Mouse (Mus musculus) liver, postnatal 0 days (tissue): ENCODE measurements around the gene Foxn3. TPM values are rescaled to one million over a fixed set of nuclear protein-coding genes. Genes with fewer than 3 reads are reported as not detected.
A peak's percentile ranks its signal among the peaks of the same experiment; 100 is the strongest.

Source experiments
- ATAC-seq: fragments of 200-750 bp; cut with Nextera tagmentation; 2 replicates; pipeline ENCODE4 v1.8.0; 2017; ENCODE audit warnings: mild to moderate bottlenecking, moderate library complexity
- DNase-seq: peaks from one replicate; pipeline ENCODE4 v3.0.0-alpha.2; 2016
- H3K27ac ChIP-seq: fragments of 300-500 bp; sonication (generic); 2 replicates; pipeline ENCODE4 v1.5.1; 2014; ENCODE audit warnings: antibody characterized with exemption, moderate library complexity, mild to moderate bottlenecking, low read depth
- H3K27me3 ChIP-seq: fragments of 300-500 bp; sonication (generic); 2 replicates; pipeline ENCODE4 v1.6.1; 2014; ENCODE audit warnings: low read length, control low read depth, mixed read lengths; ENCODE audit not compliant: insufficient read depth
- H3K36me3 ChIP-seq: fragments of 300-500 bp; sonication (generic); replicated peaks from 2 replicates; pipeline ENCODE4 v1.6.1; 2014; ENCODE audit warnings: mild to moderate bottlenecking, control low read depth, low read length, moderate library complexity, mixed read lengths; ENCODE audit not compliant: insufficient read depth
- H3K4me1 ChIP-seq: fragments of 300-500 bp; sonication (generic); 2 replicates; pipeline ENCODE4 v1.6.1; 2014; ENCODE audit warnings: antibody characterized with exemption, mild to moderate bottlenecking, control low read depth; ENCODE audit not compliant: insufficient read depth
- H3K4me2 ChIP-seq: fragments of 300-500 bp; sonication (generic); 2 replicates; pipeline ENCODE4 v1.6.1; 2014; ENCODE audit warnings: low read depth, mild to moderate bottlenecking, low read length, moderate library complexity, mixed read lengths
- H3K4me3 ChIP-seq: fragments of 300-500 bp; sonication (generic); 2 replicates; pipeline ENCODE4 v1.5.1; 2014; ENCODE audit warnings: low read depth, low read length
- H3K9ac ChIP-seq: fragments of 300-500 bp; sonication (generic); replicated peaks from 2 replicates; pipeline ENCODE4 v1.6.1; 2014; ENCODE audit warnings: mild to moderate bottlenecking, moderate library complexity
- H3K9me3 ChIP-seq: fragments of 300-500 bp; sonication (generic); 2 replicates; pipeline ENCODE4 v1.6.1; 2016; ENCODE audit warnings: mild to moderate bottlenecking, control low read depth, low read length, mixed read lengths
- CTCF ChIP-seq: sonication (generic); IDR thresholded peaks from 2 replicates; pipeline ENCODE4 v1.5.1; 2016; ENCODE audit warnings: antibody characterized with exemption, low read depth
- EP300 ChIP-seq: IDR thresholded peaks from 2 replicates; pipeline ENCODE4 v1.6.1; 2016; ENCODE audit warnings: antibody characterized with exemption, low read depth, mild to moderate bottlenecking
- WGBS: fragments of 180-500 bp; shearing (Covaris S2); extraction: QIAGEN DNeasy Blood & Tissue Kit; methylation state at CpG from one replicate; pipeline ENCODE4 v1.1.7; 2014; ENCODE audit not compliant: insufficient replicate concordance; 5-methylcytosine and 5-hydroxymethylcytosine counted together
- polyA plus RNA-seq: library from polyadenylated mRNA; unstranded; fragments of >200 nt; fragmentation: Nextera tagmentation; extraction: Ambion mirVana; gene quantifications from 2 replicates; pipeline ENCODE4 v1.2.1, GENCODE M21; 2015

The Foxn3 gene
- polyA plus RNA-seq, 1 experiment from 2014 or later, result 31.2 TPM

DNA sequence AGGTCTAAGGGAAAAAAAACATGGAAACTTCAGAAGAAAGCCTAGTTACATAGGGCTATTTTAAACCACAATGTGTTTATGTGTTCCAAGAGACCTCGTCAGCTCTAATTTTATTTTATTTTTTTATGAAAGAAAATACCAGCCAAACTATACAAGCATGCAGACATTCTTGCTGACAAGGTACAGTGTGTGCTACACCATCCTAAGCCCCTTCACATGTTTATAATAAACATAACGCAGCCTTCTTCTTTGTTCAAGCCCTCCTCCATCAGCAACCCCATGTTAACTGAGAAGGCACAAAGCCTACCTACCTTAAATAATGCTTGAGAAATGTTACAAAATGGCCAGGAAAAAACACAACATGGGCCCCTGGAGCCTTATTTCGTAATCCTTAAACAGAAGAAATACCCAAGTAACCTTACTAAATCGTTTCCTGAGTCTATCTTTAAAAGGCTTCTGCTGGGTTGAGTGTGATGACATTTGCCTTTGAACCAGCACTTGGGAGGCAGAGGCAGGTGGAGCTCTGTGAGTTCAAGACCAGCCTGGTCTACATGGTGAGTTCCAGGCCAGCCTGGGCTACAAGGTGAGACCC is 74.3 kb downstream of the Foxn3 start:
- TF ChIP-seq EP300, result no peak
- TF ChIP-seq CTCF, result no peak
- Histone ChIP-seq H3K4me3 (no peak overlapping the region), H3K36me3 (no peaks in the 10 kb centered on the region), H3K4me1 (no peaks in the 10 kb centered on the region), H3K27ac (no peak overlapping the region), H3K27me3 (no peaks in the 10 kb centered on the region), H3K9me3 (no peaks in the 10 kb centered on the region), H3K9ac (no peak overlapping the region), H3K4me2 (no peak overlapping the region)
- ATAC-seq (no peak), DNase-seq (no peak)
- WGBS, result 65% methylated on average over 4 of the region's 4 CpGs

DNA sequence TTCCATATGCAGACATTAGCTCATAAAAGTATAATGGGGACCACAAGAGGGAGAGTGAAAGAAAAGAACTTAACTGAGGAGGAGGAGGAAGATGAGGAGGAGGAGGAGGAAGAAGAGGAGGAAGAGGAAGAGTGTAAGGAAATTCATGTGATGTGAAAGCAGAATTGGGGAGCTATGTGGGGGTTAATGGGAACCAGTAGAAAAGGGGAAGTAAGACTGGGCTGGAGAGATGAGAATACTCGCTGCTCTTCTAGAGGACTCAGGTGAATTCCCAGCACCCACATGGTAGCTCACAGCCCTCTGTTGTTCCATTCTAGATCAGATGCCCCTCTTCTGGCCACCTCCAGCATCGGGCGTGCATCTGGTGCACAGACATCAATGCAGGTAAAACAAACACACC is 83.0 kb downstream of the Foxn3 start:
- no peak overlapping the region for H3K9ac ChIP-seq
- no peak overlapping the region for H3K4me2 ChIP-seq
- H3K4me1 ChIP-seq, result no peaks in the 10 kb centered on the region
- no peak overlapping the region for H3K4me3 ChIP-seq
- H3K27me3 ChIP-seq, result no peaks in the 10 kb centered on the region
- ATAC-seq (no peak), DNase-seq (no peak)
- WGBS, result 73% methylated on average over 3 of the region's 3 CpGs
- TF ChIP-seq EP300 (no peak), CTCF (no peak)
- H3K27ac ChIP-seq, result no peak overlapping the region
- H3K36me3 ChIP-seq, result no peaks in the 10 kb centered on the region; the same call in 1 of the 2 replicates
- no peaks in the 10 kb centered on the region for H3K9me3 ChIP-seq

DNA sequence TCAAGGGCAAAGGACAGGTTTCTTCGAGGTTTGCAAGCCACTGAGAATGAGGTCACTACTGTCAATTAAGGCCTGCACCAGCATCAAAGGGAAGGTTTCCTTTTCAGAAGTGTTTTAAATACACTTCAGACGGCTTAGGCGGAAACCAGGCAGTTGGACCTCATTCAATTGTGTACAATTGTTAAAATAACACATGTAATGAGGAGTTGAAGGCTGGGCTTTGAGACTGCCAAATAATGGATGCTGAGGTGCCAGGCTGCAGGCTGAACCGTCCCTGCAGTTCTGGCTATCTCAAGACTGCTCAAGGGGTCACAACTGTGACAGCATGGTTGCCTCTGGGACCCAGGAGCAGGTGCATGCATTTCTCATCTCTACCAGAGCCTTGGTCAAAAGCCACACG is 89.2 kb downstream of the Foxn3 start:
- Histone ChIP-seq H3K27ac (no peak overlapping the region), H3K9me3 (no peaks in the 10 kb centered on the region), H3K4me1 (no peaks in the 10 kb centered on the region), H3K9ac (no peak overlapping the region), H3K4me3 (no peak overlapping the region), H3K27me3 (no peaks in the 10 kb centered on the region), H3K36me3 (no peaks in the 10 kb centered on the region), H3K4me2 (no peak overlapping the region)
- no peak for ATAC-seq
- 65% methylated on average over 5 of the region's 5 CpGs for WGBS
- TF ChIP-seq CTCF (no peak), EP300 (no peak)
- no peak for DNase-seq

DNA sequence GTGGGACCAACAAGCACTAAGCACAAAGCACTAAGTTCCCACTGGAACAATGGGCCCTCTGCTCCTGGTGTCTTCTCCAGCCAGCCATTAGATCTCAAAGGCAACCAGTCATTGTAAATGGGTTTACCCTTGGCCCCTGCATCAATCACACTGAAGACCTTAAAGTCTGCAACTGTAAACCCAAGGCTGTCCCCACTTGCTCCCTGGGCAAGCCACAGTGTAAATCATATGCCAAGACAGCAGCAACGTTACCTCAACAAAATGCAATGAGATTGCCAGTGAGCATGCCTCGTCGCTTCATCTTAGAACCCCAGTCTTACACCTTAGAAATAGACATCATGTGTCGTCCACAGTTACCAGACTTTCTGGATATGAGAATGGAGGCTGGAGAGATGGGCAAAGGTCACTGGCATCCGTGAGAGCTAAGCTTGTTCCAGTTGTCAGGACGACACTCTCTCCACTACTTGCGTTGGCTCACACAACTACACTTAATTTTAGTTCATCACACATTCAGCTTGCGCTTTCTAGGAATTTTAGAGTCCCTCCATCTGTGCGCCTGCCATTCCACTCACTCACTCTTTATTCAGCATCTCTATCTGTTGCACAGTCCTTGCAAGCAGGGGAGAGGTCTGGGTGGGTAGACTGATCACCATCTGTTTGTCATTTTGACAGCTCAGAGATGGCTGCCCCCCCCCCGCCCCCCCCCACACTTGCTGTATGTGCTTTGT is 89.8 kb downstream of the Foxn3 start:
- Histone ChIP-seq H3K4me1 (0 out of 2 replicates have a peak, but pooled peaks cover under 1% of the 10 kb centered on the region), H3K27me3 (no peaks in the 10 kb centered on the region), H3K9ac (no peak overlapping the region), H3K4me2 (no peak overlapping the region), H3K27ac (no peak overlapping the region), H3K36me3 (no peaks in the 10 kb centered on the region), H3K4me3 (no peak overlapping the region), H3K9me3 (no peaks in the 10 kb centered on the region)
- TF ChIP-seq CTCF (no peak), EP300 (no peak)
- ATAC-seq, result no peak
- DNase-seq, result no peak
- WGBS, result 82% methylated on average over 10 of the region's 10 CpGs

DNA sequence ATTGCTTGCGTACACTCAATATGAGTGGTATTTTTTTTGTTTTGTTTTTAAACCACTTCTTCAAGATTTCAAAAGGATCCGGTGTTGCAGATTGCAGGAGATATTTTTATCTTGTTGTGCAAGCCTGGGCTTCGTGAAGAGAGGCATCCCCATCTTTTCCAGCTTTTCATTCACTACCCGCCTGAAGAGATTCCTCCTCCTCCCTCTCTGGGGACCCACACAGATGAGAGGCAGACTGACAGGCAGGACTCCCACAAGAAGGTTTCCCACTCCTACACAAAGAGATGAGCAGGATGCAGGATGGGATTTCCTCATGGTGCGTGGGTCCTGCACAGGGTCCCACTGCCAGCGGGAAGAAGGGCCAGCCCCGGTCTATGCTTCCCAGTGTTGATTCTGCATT is 92.0 kb downstream of the Foxn3 start:
- no peak overlapping the region for H3K4me2 ChIP-seq

DNA sequence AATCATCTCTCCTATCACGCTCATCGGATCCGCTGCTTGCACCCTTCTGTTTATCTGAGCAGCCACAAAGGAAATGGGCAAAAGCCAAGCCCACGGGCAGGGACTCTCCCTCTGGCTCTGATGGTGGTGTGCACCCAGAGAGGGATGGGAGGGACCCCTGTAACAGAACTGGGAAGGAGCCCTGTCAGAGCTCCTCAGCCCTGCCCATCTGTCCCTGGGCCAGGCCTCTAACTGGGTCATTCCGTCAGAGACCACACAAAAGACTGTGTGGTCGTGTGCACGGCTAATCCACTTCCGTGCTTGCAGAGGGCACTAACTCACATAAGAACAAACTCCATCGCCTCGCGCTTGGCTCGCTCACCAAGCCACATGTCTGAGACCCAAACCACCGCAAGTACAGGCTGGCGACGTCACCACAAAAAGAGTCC is 95.5 kb downstream of the Foxn3 start:
- Histone ChIP-seq H3K4me2 (peak overlapping the region; percentile 62), H3K4me3 (0 out of 2 replicates have a peak overlapping the region, but pooled peaks have one; percentile 13), H3K9me3 (no peaks in the 10 kb centered on the region), H3K9ac (peak overlapping the region; percentile 46), H3K4me1 (peaks cover 13% of the 10 kb centered on the region), H3K27me3 (no peaks in the 10 kb centered on the region), H3K27ac (peak overlapping the region; percentile 34; the same call in 1 of the 2 replicates), H3K36me3 (no peaks in the 10 kb centered on the region)
- ATAC-seq (peak; percentile 55), DNase-seq (peak; percentile 29)
- TF ChIP-seq EP300, result no peak
- TF ChIP-seq CTCF, result no peak
- WGBS, result 15% methylated on average over 15 of the region's 15 CpGs

More for the DNA sequence above, 92.0 kb downstream of the Foxn3 start:
- TF ChIP-seq CTCF (no peak), EP300 (no peak)
- Histone ChIP-seq H3K4me3 (no peak overlapping the region), H3K9me3 (no peaks in the 10 kb centered on the region), H3K27ac (no peak overlapping the region), H3K27me3 (no peaks in the 10 kb centered on the region), H3K4me1 (peaks cover 13% of the 10 kb centered on the region), H3K9ac (no peak overlapping the region), H3K36me3 (no peaks in the 10 kb centered on the region)
- WGBS, result 73% methylated on average over 7 of the region's 7 CpGs
- no peak for DNase-seq
- ATAC-seq, result no peak
